Mouse (Mus musculus) stomach, embryonic 14.5 days (tissue): ENCODE measurements around the gene A030014E15Rik. TPM values are rescaled to one million over a fixed set of nuclear protein-coding genes. Genes with fewer than 3 reads are reported as not detected.
"Not testable (repeated sequence)": the region's sequence is repeated elsewhere in the genome, so short reads cannot be mapped to it uniquely, and the experiment has no call there.

Experiments used
- ATAC-seq: fragments of 200-750 bp; cut with Nextera tagmentation; 2 replicates; pipeline ENCODE4 v1.8.0; 2017; ENCODE audit warnings: low read depth, moderate TSS enrichment; ENCODE audit not compliant: insufficient number of reproducible peaks, insufficient read depth, low FRiP score
- H3K27ac ChIP-seq: fragments of 300-500 bp; sonication (generic); 2 replicates; pipeline ENCODE4 v1.5.1; 2014; ENCODE audit warnings: mild to moderate bottlenecking, low read length, moderate library complexity, mixed read lengths
- H3K27me3 ChIP-seq: fragments of 300-500 bp; sonication (generic); 2 replicates; pipeline ENCODE4 v1.6.1; 2014; ENCODE audit warnings: low read length, control low read depth, mixed read lengths; ENCODE audit not compliant: control insufficient read depth, insufficient read depth
- H3K36me3 ChIP-seq: fragments of 300-500 bp; sonication (generic); 2 replicates; pipeline ENCODE4 v1.6.1; 2014; ENCODE audit warnings: mild to moderate bottlenecking, control low read depth, low read length, moderate library complexity, mixed read lengths; ENCODE audit not compliant: control insufficient read depth, insufficient read depth
- H3K4me1 ChIP-seq: fragments of 300-500 bp; sonication (generic); 2 replicates; pipeline ENCODE4 v1.6.1; 2014; ENCODE audit warnings: low read length, control low read depth, mixed read lengths; ENCODE audit not compliant: control insufficient read depth, insufficient read depth
- H3K4me2 ChIP-seq: fragments of 300-500 bp; sonication (generic); replicated peaks from 2 replicates; pipeline ENCODE4 v1.6.1; 2014; ENCODE audit warnings: low read depth, low read length, control low read depth
- H3K4me3 ChIP-seq: fragments of 300-500 bp; sonication (generic); 2 replicates; pipeline ENCODE4 v1.5.1; 2014; ENCODE audit warnings: low read depth, low read length, control low read depth
- H3K9ac ChIP-seq: fragments of 300-500 bp; sonication (generic); replicated peaks from 2 replicates; pipeline ENCODE4 v1.6.1; 2014; ENCODE audit warnings: low read depth, mild to moderate bottlenecking, control low read depth, low read length, moderate library complexity, mixed read lengths
- H3K9me3 ChIP-seq: fragments of 300-500 bp; sonication (generic); 2 replicates; pipeline ENCODE4 v1.6.1; 2016; ENCODE audit warnings: low read depth, low read length, control low read depth; ENCODE audit not compliant: control insufficient read depth
- WGBS: fragments of 180-500 bp; shearing (Covaris S2); extraction: QIAGEN DNeasy Blood & Tissue Kit; methylation state at CpG from one replicate; pipeline ENCODE4 v1.1.7; 2014; 5-methylcytosine and 5-hydroxymethylcytosine counted together
- polyA plus RNA-seq: library from polyadenylated mRNA; unstranded; fragments of >200 nt; fragmentation: Nextera tagmentation; extraction: Ambion mirVana; gene quantifications from 2 replicates; pipeline ENCODE4 v1.2.1, GENCODE M21; 2014

Gene A030014E15Rik
- polyA plus RNA-seq, 1 experiment from 2014 or later = not detected

- not testable (repeated sequence) for H3K9me3 ChIP-seq, H3K36me3 ChIP-seq, H3K27ac ChIP-seq, H3K27me3 ChIP-seq, H3K4me3 ChIP-seq, H3K4me1 ChIP-seq, H3K9ac ChIP-seq, H3K4me2 ChIP-seq, ATAC-seq
- 75% methylated on average over 1 of the region's 3 CpGs for WGBS
These were observed 5.8 kb downstream of the A030014E15Rik start for GRCm38 (mm10) chr1:82930558-82930957.

GRCm38 (mm10) chr1:82931326-82931725 lies 6.6 kb downstream of the A030014E15Rik start, which contains the start of gene Gm6217:
Gene Gm6217 (minus strand): TSS chr1:82931399.
- WGBS = no CpG with 5 or more reads among the region's 6 CpGs
- not testable (repeated sequence) for H3K27ac ChIP-seq, H3K36me3 ChIP-seq, H3K9me3 ChIP-seq, H3K9ac ChIP-seq, H3K4me1 ChIP-seq, H3K4me3 ChIP-seq, H3K4me2 ChIP-seq, ATAC-seq, H3K27me3 ChIP-seq

GRCm38 (mm10) chr1:82938666-82939065 lies 13.9 kb downstream of the A030014E15Rik start:
- H3K4me3 ChIP-seq = no peak overlapping the region
- no peaks in the 10 kb centered on the region for H3K36me3 ChIP-seq
- H3K9me3 ChIP-seq = peaks cover 5% of the 10 kb centered on the region; the same call in 1 of the 2 replicates
- no peak for ATAC-seq
- no peak overlapping the region for H3K9ac ChIP-seq
- no peaks in the 10 kb centered on the region for H3K4me1 ChIP-seq
- 96% methylated on average over 5 of the region's 5 CpGs for WGBS
- H3K27ac ChIP-seq = no peak overlapping the region
- H3K4me2 ChIP-seq = no peak overlapping the region
- no peaks in the 10 kb centered on the region for H3K27me3 ChIP-seq

GRCm38 (mm10) chr1:82942505-82942904 lies 17.8 kb downstream of the A030014E15Rik start:
- WGBS = 61% methylated on average over 1 of the region's 2 CpGs

GRCm38 (mm10) chr1:82943295-82943694 lies 18.6 kb downstream of the A030014E15Rik start, which contains the start of gene A030003K21Rik:
Gene A030003K21Rik (minus strand): TSS chr1:82943388.
- not testable (repeated sequence) for H3K27me3 ChIP-seq, H3K27ac ChIP-seq, H3K4me3 ChIP-seq, ATAC-seq, H3K9ac ChIP-seq, H3K4me2 ChIP-seq, H3K36me3 ChIP-seq, H3K4me1 ChIP-seq, H3K9me3 ChIP-seq
- WGBS = no CpG with 5 or more reads among the region's 6 CpGs

More at GRCm38 (mm10) chr1:82942505-82942904, 17.8 kb downstream of the A030014E15Rik start:
- not testable (repeated sequence) for H3K4me3 ChIP-seq, H3K27me3 ChIP-seq, H3K9me3 ChIP-seq, H3K4me1 ChIP-seq, H3K36me3 ChIP-seq, ATAC-seq, H3K9ac ChIP-seq, H3K27ac ChIP-seq, H3K4me2 ChIP-seq

- not testable (repeated sequence) for H3K27ac ChIP-seq, H3K36me3 ChIP-seq, H3K9me3 ChIP-seq, H3K4me2 ChIP-seq, H3K4me3 ChIP-seq, H3K4me1 ChIP-seq, H3K27me3 ChIP-seq, ATAC-seq, H3K9ac ChIP-seq
- 100% methylated on average over 2 of the region's 2 CpGs for WGBS
These were observed 21.3 kb downstream of the A030014E15Rik start for GRCm38 (mm10) chr1:82946029-82946428.

GRCm38 (mm10) chr1:82948601-82949000 lies 23.9 kb downstream of the A030014E15Rik start:
- no peaks in the 10 kb centered on the region for H3K9me3 ChIP-seq
- no peak overlapping the region for H3K9ac ChIP-seq
- H3K4me3 ChIP-seq = no peak overlapping the region
- no peak overlapping the region for H3K4me2 ChIP-seq
- no peaks in the 10 kb centered on the region for H3K36me3 ChIP-seq
- H3K27me3 ChIP-seq = no peaks in the 10 kb centered on the region
- H3K4me1 ChIP-seq = no peaks in the 10 kb centered on the region
- WGBS = 89% methylated on average over 2 of the region's 2 CpGs
- no peak for ATAC-seq
- no peak overlapping the region for H3K27ac ChIP-seq

- not testable (repeated sequence) for H3K4me2 ChIP-seq, H3K27me3 ChIP-seq, ATAC-seq, H3K9me3 ChIP-seq, H3K4me1 ChIP-seq, H3K9ac ChIP-seq, H3K36me3 ChIP-seq, H3K27ac ChIP-seq, H3K4me3 ChIP-seq
These were observed 31.2 kb downstream of the A030014E15Rik start, which contains the start of gene Gm7544 for GRCm38 (mm10) chr1:82955913-82956312. Gene Gm7544 (minus strand): TSS chr1:82956013.

GRCm38 (mm10) chr1:82959870-82960385 lies 35.2 kb downstream of the A030014E15Rik start, which contains the start of gene Gm47955:
Gene Gm47955 (plus strand): TSS chr1:82960286.
- WGBS = 82% methylated on average over 11 of the region's 11 CpGs
- no peaks in the 10 kb centered on the region for H3K4me1 ChIP-seq
- H3K27me3 ChIP-seq = no peaks in the 10 kb centered on the region
- H3K36me3 ChIP-seq = no peaks in the 10 kb centered on the region
- no peak within 1 kb of the TSS for H3K9ac ChIP-seq
- H3K4me2 ChIP-seq = no peak within 1 kb of the TSS
- H3K9me3 ChIP-seq = no peaks in the 10 kb centered on the region
- no peak within 1 kb of the TSS for H3K27ac ChIP-seq
- H3K4me3 ChIP-seq = no peak within 1 kb of the TSS
- ATAC-seq = no peak
